In the genomic region with DNA sequence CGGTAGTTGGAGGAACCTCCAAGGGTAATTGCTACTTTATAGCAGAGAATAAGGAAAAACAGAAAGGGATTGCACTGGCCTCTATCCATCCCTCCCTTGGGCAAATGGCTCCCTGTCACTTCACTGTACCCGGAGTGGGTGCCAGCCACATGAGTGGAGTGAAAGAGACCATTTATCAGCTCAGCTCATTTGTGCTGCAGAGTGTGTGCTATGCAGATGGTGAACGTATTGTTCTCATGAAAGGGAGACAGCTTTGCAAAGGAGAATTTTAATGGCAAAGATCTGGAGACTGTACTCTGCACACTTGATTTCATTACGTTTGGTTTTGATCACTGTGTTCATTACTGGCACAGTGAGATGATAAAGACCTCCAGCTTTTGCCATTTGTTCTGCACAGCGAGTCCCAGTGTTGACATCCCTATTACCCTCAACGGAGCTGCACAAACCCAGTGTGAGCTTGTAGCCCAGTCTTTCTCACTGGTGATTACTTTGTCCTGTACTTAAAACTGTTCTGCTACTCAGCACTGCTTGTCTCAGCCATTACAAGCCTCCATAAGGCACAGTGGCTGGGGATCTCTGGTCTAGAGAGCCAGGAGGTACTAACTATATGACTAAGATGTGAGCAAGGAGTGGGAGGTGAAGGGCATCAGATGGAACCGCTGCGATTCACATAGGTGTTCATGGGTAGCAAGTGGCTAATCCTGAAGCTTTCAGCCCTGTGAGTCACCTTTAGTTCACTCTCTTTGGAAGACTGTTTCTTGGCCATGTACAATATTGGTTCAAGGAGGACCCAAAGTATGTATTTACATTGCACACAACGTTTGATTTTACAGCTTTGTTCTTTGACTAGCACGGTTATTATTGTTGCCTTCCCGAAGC, we compare ENCODE assay signal across 10 mouse cellular contexts. TPM values are rescaled to one million over a fixed set of nuclear protein-coding genes. Genes with fewer than 3 reads are reported as not detected.
DNase-seq lines count a peak whose midpoint lies in the region; ATAC-seq and TF ChIP-seq lines count a peak whose summit lies in the region.
"Had no signal": no experiment of that assay in that cellular context is flagged by ENCODE, and none has a peak within 500 bp of the region (broad histone marks: within the 10 kb centered on the region; RNA-seq: fewer than 3 reads in every experiment).

No protein-coding gene starts in this region.

- H3K79me2 ChIP-seq in heart, adult 2 months (replicated peaks; ENCODE audit: control insufficient read depth, insufficient read depth, low read length) = peaks cover 2% of the 10 kb centered on the region; the same call in 1 of the 2 replicates

- TF ChIP-seq EP300 in heart, adult 2 months (IDR thresholded peaks at IDR 0.05; ENCODE audit: insufficient read depth, low read depth, low read length) = no peak

- TF ChIP-seq CTCF in heart, adult 2 months (IDR thresholded peaks at IDR 0.05) = no peak

- no peak overlapping the region for H3K4me2 ChIP-seq in hindbrain, embryonic 16.5 days (ENCODE audit: low read length)
- no peak overlapping the region for H3K4me2 ChIP-seq in midbrain, embryonic 11.5 days
- H3K4me2 ChIP-seq in kidney, embryonic 15.5 days = no peak overlapping the region

- no peaks in the 10 kb centered on the region for H3K9me3 ChIP-seq in hindbrain, embryonic 16.5 days (ENCODE audit: control insufficient read depth, low read length)
- no peaks in the 10 kb centered on the region for H3K9me3 ChIP-seq in midbrain, embryonic 11.5 days (ENCODE audit: control insufficient read depth, low read length)
- H3K9me3 ChIP-seq in kidney, embryonic 15.5 days (replicated peaks) = no peaks in the 10 kb centered on the region

- peaks cover 17% of the 10 kb centered on the region for H3K4me1 ChIP-seq in hindbrain, embryonic 16.5 days (ENCODE audit: control insufficient read depth, insufficient read depth, low read depth, low read length)
- H3K4me1 ChIP-seq in midbrain, embryonic 11.5 days (ENCODE audit: control insufficient read depth, insufficient read depth, low read length) = peaks cover 33% of the 10 kb centered on the region
- no peaks in the 10 kb centered on the region for H3K4me1 ChIP-seq in heart, adult 2 months (ENCODE audit: control insufficient read depth, insufficient read depth, low read length)
- H3K4me1 ChIP-seq in kidney, embryonic 15.5 days = peaks cover 65% of the 10 kb centered on the region
- H3K4me1 ChIP-seq: megakaryocyte, embryonic 14.5 days had no signal

- H3K27ac ChIP-seq in hindbrain, embryonic 16.5 days (ENCODE audit: low read depth, low read length) = peak overlapping the region; percentile 55
- peak overlapping the region; percentile 28; the same call in 1 of the 2 replicates for H3K27ac ChIP-seq in midbrain, embryonic 11.5 days (ENCODE audit: low read depth, low read length)
- no peak overlapping the region for H3K27ac ChIP-seq in heart, adult 2 months
- H3K27ac ChIP-seq in kidney, embryonic 15.5 days = no peak overlapping the region

- DNase-seq in right cerebral cortex, adult 18-20 months = peak; percentile 52
- DNase-seq in right cerebral cortex, postnatal 14 days = no peak
- peak; percentile 83 for DNase-seq in midbrain, embryonic 11.5 days (ENCODE audit: low spot score, missing footprints)
- no peak for DNase-seq in thymus, postnatal 14 days
- no peak for DNase-seq in kidney, adult 11 months
- no peak for DNase-seq in heart, adult 2 months
- DNase-seq: kidney, postnatal 4 days had no signal

- ATAC-seq in hindbrain, embryonic 16.5 days = peak; percentile 93
- peak; percentile 40; the same call in 1 of the 2 replicates for ATAC-seq in midbrain, embryonic 11.5 days (ENCODE audit: low FRiP score)
- no peak for ATAC-seq in kidney, embryonic 15.5 days (replicated peaks; ENCODE audit: low FRiP score)

- no peaks in the 10 kb centered on the region for H3K27me3 ChIP-seq in hindbrain, embryonic 16.5 days (replicated peaks; ENCODE audit: control insufficient read depth, insufficient read depth, low read length)
- no peaks in the 10 kb centered on the region for H3K27me3 ChIP-seq in midbrain, embryonic 11.5 days (ENCODE audit: control insufficient read depth, insufficient read depth, low read length)
- no peaks in the 10 kb centered on the region for H3K27me3 ChIP-seq in heart, adult 2 months (ENCODE audit: control insufficient read depth, insufficient read depth, low read length)
- H3K27me3 ChIP-seq in kidney, embryonic 15.5 days = no peaks in the 10 kb centered on the region

- H3K4me3 ChIP-seq in hindbrain, embryonic 16.5 days (ENCODE audit: low read length) = no peak overlapping the region
- no peak overlapping the region for H3K4me3 ChIP-seq in midbrain, embryonic 11.5 days (ENCODE audit: low read depth, low read length)
- no peak overlapping the region for H3K4me3 ChIP-seq in heart, adult 2 months
- no peak overlapping the region for H3K4me3 ChIP-seq in kidney, embryonic 15.5 days (replicated peaks)
- H3K4me3 ChIP-seq: megakaryocyte, embryonic 14.5 days had no signal

- no peak for TF ChIP-seq POLR2A in heart, adult 2 months (IDR thresholded peaks at IDR 0.05; ENCODE audit: insufficient read depth, low read depth, low read length)

- 45% methylated on average over 11 of the region's 11 CpGs for WGBS in hindbrain, embryonic 16.5 days
- WGBS in midbrain, embryonic 11.5 days = 69% methylated on average over 11 of the region's 11 CpGs
- WGBS in heart, adult 2 months = 83% methylated on average over 11 of the region's 11 CpGs
- 72% methylated on average over 11 of the region's 11 CpGs for WGBS in kidney, embryonic 15.5 days

- H3K9ac ChIP-seq in hindbrain, embryonic 16.5 days (ENCODE audit: low read depth, low read length) = no peak overlapping the region
- H3K9ac ChIP-seq in midbrain, embryonic 11.5 days (ENCODE audit: low read length) = no peak overlapping the region
- H3K9ac ChIP-seq in heart, adult 2 months (ENCODE audit: low read depth, low read length) = no peak overlapping the region
- no peak overlapping the region for H3K9ac ChIP-seq in kidney, embryonic 15.5 days

- no peaks in the 10 kb centered on the region for H3K36me3 ChIP-seq in hindbrain, embryonic 16.5 days (ENCODE audit: control insufficient read depth, insufficient read depth, low read length)
- H3K36me3 ChIP-seq in midbrain, embryonic 11.5 days (ENCODE audit: control insufficient read depth, insufficient read depth, low read length) = no peaks in the 10 kb centered on the region
- H3K36me3 ChIP-seq in heart, adult 2 months (ENCODE audit: control insufficient read depth, insufficient read depth, low read length) = no peaks in the 10 kb centered on the region
- H3K36me3 ChIP-seq in kidney, embryonic 15.5 days = no peaks in the 10 kb centered on the region

- intact Hi-C loops in heart, adult 2 months (cut with DNase I) = no loop called here

RNA-seq across cellular contexts. Expression of a gene that starts 53.7 kb away (rescaled TPM):
- 151 and 154 TPM in 2 replicates for polyA plus RNA-seq in hindbrain, embryonic 16.5 days (2015; fragmentation: Nextera tagmentation; extraction: Ambion mirVana)
- 128 and 137 TPM in 2 replicates for polyA plus RNA-seq in midbrain, embryonic 11.5 days (2014; fragmentation: Nextera tagmentation; extraction: Ambion mirVana)
- 1 to 10 TPM; 4.7 to 5.2 TPM for total RNA-seq in heart, adult 2 months (2021)
- polyA plus RNA-seq in heart, adult 2 months (2012; rRNA removed) = 5.7 and 5.8 TPM in 2 replicates
- 27.5 and 27.8 TPM in 2 replicates for polyA plus RNA-seq in kidney, embryonic 15.5 days (2015; fragmentation: Nextera tagmentation; extraction: Ambion mirVana)

Comparison
In these comparisons a context has a peak if more than half of its experiments do, and no peak if none do; other contexts are left out.
1. DNase-seq: peak in right cerebral cortex, adult 18-20 months (single experiment) and midbrain, embryonic 11.5 days (single experiment); none in right cerebral cortex, postnatal 14 days (single experiment), thymus, postnatal 14 days (single experiment), kidney, adult 11 months (single experiment) and heart, adult 2 months (0 of 2).
2. H3K27ac ChIP-seq: peak in hindbrain, embryonic 16.5 days (single experiment) and midbrain, embryonic 11.5 days (single experiment); none in heart, adult 2 months (single experiment) and kidney, embryonic 15.5 days (single experiment).